Mouse (Mus musculus): ENCODE measurements around the gene Galnt7.

DNA sequence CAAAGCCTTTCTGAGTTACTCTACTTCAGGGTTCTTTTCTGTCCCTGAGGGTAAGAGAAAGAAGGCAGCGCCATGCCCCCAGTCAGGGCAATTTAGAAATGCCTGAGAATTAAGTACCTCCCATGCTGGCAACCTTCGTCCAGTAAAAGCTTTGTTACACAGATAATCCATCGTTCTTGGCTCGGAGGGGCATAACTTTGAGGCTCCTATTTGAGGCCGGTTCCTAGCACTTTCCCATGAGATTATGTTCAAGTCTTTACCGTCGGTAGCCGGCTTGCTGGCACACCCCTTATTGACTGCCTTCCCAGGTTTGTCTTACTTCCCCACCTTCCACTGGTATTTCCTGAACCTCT lies 154.4 kb downstream of the Galnt7 start:
- TF ChIP-seq ZC3H11A (IDR thresholded peaks at IDR 0.05; ENCODE audit: borderline replicate concordance, low read depth, low read length): no peak
- no peak for TF ChIP-seq MAFK (IDR thresholded peaks at IDR 0.05; ENCODE audit: insufficient read depth, low read depth, low read length)
- TF ChIP-seq HCFC1 (IDR thresholded peaks at IDR 0.05; ENCODE audit: borderline replicate concordance, insufficient read depth, low read length): no peak
- no peak for TF ChIP-seq CHD2 (IDR thresholded peaks at IDR 0.05; ENCODE audit: low read depth, low read length)
- no peak for TF ChIP-seq ZNF384 (IDR thresholded peaks at IDR 0.05; ENCODE audit: low read depth, low read length)

Measured in ES-E14 (cell line).